Mouse (Mus musculus) ES-E14 (cell line): ENCODE measurements around the gene Ugt1a8.

Experiments
- CHD2 ChIP-seq: IDR thresholded peaks from 2 replicates; pipeline ENCODE4 v1.6.1; 2014; ENCODE audit warnings: mild to moderate bottlenecking, low read depth, low read length, inconsistent platforms
- HCFC1 ChIP-seq: IDR thresholded peaks from 2 replicates; pipeline ENCODE4 v1.6.1; 2012; ENCODE audit warnings: low read length, inconsistent platforms, borderline replicate concordance; ENCODE audit not compliant: insufficient read depth
- MAFK ChIP-seq: IDR thresholded peaks from 2 replicates; pipeline ENCODE4 v1.6.1; 2014; ENCODE audit warnings: mild to moderate bottlenecking, low read depth, low read length, inconsistent platforms; ENCODE audit not compliant: insufficient read depth
- ZC3H11A ChIP-seq: IDR thresholded peaks from 2 replicates; pipeline ENCODE4 v1.6.1; 2012; ENCODE audit warnings: low read depth, mild to moderate bottlenecking, inconsistent platforms, low read length, borderline replicate concordance
- ZNF384 ChIP-seq: IDR thresholded peaks from 2 replicates; pipeline ENCODE4 v1.6.1; 2012; ENCODE audit warnings: low read depth, low read length, inconsistent platforms

DNA sequence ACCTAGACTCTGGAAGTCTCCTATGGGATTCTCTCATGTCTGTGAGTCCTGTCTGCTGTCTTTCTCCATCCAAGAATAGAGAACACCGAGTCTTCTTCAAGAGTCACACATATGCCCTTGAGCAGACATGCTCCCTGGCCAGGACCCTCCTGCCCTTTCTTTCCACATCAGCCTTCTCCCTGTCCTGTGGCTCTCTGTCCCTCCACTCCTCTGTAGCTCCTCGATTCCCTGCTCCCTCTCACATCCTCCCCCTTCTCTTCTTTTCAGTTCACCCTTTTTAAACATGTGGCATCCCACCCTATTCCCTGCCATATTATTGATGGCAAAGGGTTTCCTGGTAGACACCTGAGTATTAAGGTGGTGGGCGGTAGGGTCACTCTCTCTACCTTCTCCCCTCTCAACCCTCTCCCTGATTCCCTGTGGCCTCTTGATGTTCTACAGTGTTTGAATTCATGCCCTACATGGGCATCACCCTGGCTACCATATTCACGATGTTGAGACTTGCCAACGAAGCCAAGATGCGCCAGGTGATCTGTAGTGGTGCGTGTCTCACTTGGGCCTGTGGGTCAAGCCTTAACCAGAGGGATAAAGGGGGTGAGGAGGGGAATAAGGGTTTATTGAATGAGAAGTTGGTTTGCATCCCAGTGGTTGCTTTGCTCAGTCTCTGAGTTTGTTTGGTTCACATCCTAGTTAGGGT is 144.3 kb downstream of the Ugt1a8 start:
- no peak for TF ChIP-seq CHD2
- no peak for TF ChIP-seq ZNF384
- TF ChIP-seq ZC3H11A = no peak
- TF ChIP-seq HCFC1 = no peak
- TF ChIP-seq MAFK = no peak
